Mouse (Mus musculus) stomach, embryonic 14.5 days (tissue): Measurements from ENCODE around the gene Asgr2. TPM values are rescaled to one million over a fixed set of nuclear protein-coding genes. Genes with fewer than 3 reads are reported as not detected.

Experiments used
- ATAC-seq: fragments of 200-750 bp; cut with Nextera tagmentation; 2 replicates; pipeline ENCODE4 v1.8.0; 2017; ENCODE audit warnings: low read depth, moderate TSS enrichment; ENCODE audit not compliant: insufficient number of reproducible peaks, insufficient read depth, low FRiP score
- H3K27ac ChIP-seq: fragments of 300-500 bp; sonication (generic); 2 replicates; pipeline ENCODE4 v1.5.1; 2014; ENCODE audit warnings: mild to moderate bottlenecking, low read length, moderate library complexity, mixed read lengths
- H3K27me3 ChIP-seq: fragments of 300-500 bp; sonication (generic); 2 replicates; pipeline ENCODE4 v1.6.1; 2014; ENCODE audit warnings: low read length, control low read depth, mixed read lengths; ENCODE audit not compliant: control insufficient read depth, insufficient read depth
- H3K36me3 ChIP-seq: fragments of 300-500 bp; sonication (generic); 2 replicates; pipeline ENCODE4 v1.6.1; 2014; ENCODE audit warnings: mild to moderate bottlenecking, control low read depth, low read length, moderate library complexity, mixed read lengths; ENCODE audit not compliant: control insufficient read depth, insufficient read depth
- H3K4me1 ChIP-seq: fragments of 300-500 bp; sonication (generic); 2 replicates; pipeline ENCODE4 v1.6.1; 2014; ENCODE audit warnings: low read length, control low read depth, mixed read lengths; ENCODE audit not compliant: control insufficient read depth, insufficient read depth
- H3K4me2 ChIP-seq: fragments of 300-500 bp; sonication (generic); replicated peaks from 2 replicates; pipeline ENCODE4 v1.6.1; 2014; ENCODE audit warnings: low read depth, low read length, control low read depth
- H3K4me3 ChIP-seq: fragments of 300-500 bp; sonication (generic); 2 replicates; pipeline ENCODE4 v1.5.1; 2014; ENCODE audit warnings: low read depth, low read length, control low read depth
- H3K9ac ChIP-seq: fragments of 300-500 bp; sonication (generic); replicated peaks from 2 replicates; pipeline ENCODE4 v1.6.1; 2014; ENCODE audit warnings: low read depth, mild to moderate bottlenecking, control low read depth, low read length, moderate library complexity, mixed read lengths
- H3K9me3 ChIP-seq: fragments of 300-500 bp; sonication (generic); 2 replicates; pipeline ENCODE4 v1.6.1; 2016; ENCODE audit warnings: low read depth, low read length, control low read depth; ENCODE audit not compliant: control insufficient read depth
- WGBS: fragments of 180-500 bp; shearing (Covaris S2); extraction: QIAGEN DNeasy Blood & Tissue Kit; methylation state at CpG from one replicate; pipeline ENCODE4 v1.1.7; 2014; 5-methylcytosine and 5-hydroxymethylcytosine counted together
- polyA plus RNA-seq: library from polyadenylated mRNA; unstranded; fragments of >200 nt; fragmentation: Nextera tagmentation; extraction: Ambion mirVana; gene quantifications from 2 replicates; pipeline ENCODE4 v1.2.1, GENCODE M21; 2014

The Asgr2 gene
- polyA plus RNA-seq, 1 experiment from 2014 or later = 0.54 TPM

DNA sequence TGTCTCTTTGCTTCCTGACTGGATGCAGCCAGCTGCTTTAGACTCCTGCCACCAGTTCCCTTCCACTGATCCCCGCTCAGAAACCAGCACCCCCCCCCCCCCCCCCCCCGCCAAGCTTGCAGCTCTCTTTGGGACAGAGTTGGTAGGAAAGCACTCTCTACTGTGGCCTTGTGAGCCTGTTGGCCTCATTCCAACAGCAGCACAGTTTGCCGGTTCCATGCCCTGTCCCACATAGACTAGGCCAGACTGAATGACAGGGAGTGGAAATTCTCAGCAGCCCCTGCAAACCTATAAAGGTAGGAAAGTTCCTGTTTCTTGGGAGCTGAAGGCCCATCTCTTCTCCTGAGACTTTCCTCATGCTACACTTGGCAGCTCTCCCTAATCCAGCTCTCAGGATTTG is 15.0 kb upstream of the Asgr2 start:
- WGBS = 44% methylated on average over 2 of the region's 3 CpGs

GRCm38 (mm10) chr11:70079175-70079574 is 13.3 kb upstream of the Asgr2 start:
- Histone ChIP-seq H3K36me3 (no peaks in the 10 kb centered on the region), H3K4me2 (no peak overlapping the region), H3K27ac (no peak overlapping the region), H3K4me1 (no peaks in the 10 kb centered on the region), H3K9ac (no peak overlapping the region), H3K27me3 (no peaks in the 10 kb centered on the region), H3K4me3 (no peak overlapping the region), H3K9me3 (no peaks in the 10 kb centered on the region)
- 47% methylated on average over 6 of the region's 6 CpGs for WGBS
- ATAC-seq = no peak

More for the DNA sequence above, 15.0 kb upstream of the Asgr2 start:
- H3K27me3 ChIP-seq = no peaks in the 10 kb centered on the region
- H3K4me1 ChIP-seq = no peaks in the 10 kb centered on the region
- no peaks in the 10 kb centered on the region for H3K9me3 ChIP-seq
- H3K9ac ChIP-seq = no peak overlapping the region
- no peak overlapping the region for H3K27ac ChIP-seq
- no peak overlapping the region for H3K4me3 ChIP-seq
- H3K4me2 ChIP-seq = no peak overlapping the region
- H3K36me3 ChIP-seq = no peaks in the 10 kb centered on the region
- no peak for ATAC-seq

GRCm38 (mm10) chr11:70079928-70080327 is 12.5 kb upstream of the Asgr2 start:
- no peaks in the 10 kb centered on the region for H3K27me3 ChIP-seq
- ATAC-seq = no peak
- H3K36me3 ChIP-seq = no peaks in the 10 kb centered on the region
- H3K4me3 ChIP-seq = no peak overlapping the region
- H3K27ac ChIP-seq = no peak overlapping the region
- H3K4me1 ChIP-seq = no peaks in the 10 kb centered on the region
- WGBS = 75% methylated on average over 7 of the region's 7 CpGs
- H3K9ac ChIP-seq = no peak overlapping the region
- H3K9me3 ChIP-seq = no peaks in the 10 kb centered on the region
- H3K4me2 ChIP-seq = no peak overlapping the region

DNA sequence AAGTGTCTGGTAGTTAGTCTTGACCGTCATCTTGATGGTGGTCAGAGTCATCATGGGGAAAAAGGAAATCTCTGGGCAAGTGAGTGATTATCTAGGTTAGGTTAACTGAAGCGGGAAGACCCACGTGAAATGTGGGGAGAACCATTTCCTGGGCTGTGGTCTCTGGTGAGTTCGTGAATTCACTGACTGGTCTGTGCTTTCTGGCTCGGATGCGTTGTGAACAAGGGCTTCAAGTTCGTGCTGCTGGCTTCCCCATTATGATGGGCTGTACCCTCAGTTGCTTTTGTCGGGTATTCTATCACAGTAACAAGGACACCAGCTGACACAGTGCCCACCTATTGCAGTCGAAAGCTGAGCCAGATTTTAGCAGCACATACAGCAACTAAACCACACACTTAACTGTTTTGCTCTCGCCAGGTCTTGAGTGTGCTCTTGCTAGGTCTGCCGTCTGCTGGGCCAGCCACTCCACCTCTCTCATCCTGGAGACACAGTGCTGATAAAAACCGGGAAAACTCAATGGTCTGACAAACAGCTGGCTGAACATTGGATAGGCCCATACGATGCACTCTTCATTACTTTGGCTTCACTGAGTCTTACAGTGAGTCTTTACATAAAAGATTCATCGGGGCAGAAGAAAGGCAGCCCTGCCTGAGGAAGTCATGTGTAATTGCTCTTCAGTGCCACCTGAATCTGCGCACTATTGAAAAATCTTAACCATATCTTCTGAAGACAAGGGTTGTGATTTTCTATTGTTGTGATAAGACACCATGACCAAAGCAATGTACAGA is 11.4 kb upstream of the Asgr2 start:
- Histone ChIP-seq H3K27ac (no peak overlapping the region), H3K9me3 (no peaks in the 10 kb centered on the region), H3K36me3 (no peaks in the 10 kb centered on the region), H3K9ac (no peak overlapping the region), H3K4me3 (no peak overlapping the region), H3K4me2 (no peak overlapping the region), H3K27me3 (no peaks in the 10 kb centered on the region), H3K4me1 (no peaks in the 10 kb centered on the region)
- ATAC-seq = no peak
- 84% methylated on average over 15 of the region's 15 CpGs for WGBS

DNA sequence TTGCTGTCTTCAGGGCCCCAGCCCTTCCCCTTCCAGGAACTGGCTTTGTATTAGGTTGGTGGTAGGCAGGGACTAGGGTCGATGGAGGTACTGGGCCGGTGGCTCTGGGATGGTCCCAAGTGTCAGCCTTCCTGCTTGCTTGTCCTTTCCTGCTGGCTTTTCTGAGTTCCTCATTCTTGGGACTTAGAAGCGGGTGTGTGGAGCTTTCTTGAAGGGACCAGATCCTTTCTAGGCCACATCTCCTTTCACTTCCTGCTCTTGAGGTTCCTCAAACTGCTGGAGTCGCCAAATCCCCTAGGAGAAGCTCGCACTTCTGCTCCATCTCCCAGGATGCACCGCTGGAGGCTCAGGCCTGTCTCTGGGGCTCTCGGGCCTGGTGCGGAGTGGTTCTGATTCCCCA is 7.9 kb upstream of the Asgr2 start:
- H3K4me3 ChIP-seq = no peak overlapping the region
- whole genome bisulfite sequencing = 84% methylated on average over 8 of the region's 8 CpGs
- H3K4me1 ChIP-seq = no peaks in the 10 kb centered on the region
- no peak overlapping the region for H3K4me2 ChIP-seq
- H3K36me3 ChIP-seq = no peaks in the 10 kb centered on the region
- H3K27me3 ChIP-seq = no peaks in the 10 kb centered on the region
- ATAC-seq = no peak
- no peaks in the 10 kb centered on the region for H3K9me3 ChIP-seq
- no peak overlapping the region for H3K27ac ChIP-seq
- no peak overlapping the region for H3K9ac ChIP-seq

- Histone ChIP-seq H3K27me3 (no peaks in the 10 kb centered on the region), H3K27ac (no peak overlapping the region), H3K36me3 (no peaks in the 10 kb centered on the region), H3K4me3 (no peak overlapping the region), H3K9me3 (no peaks in the 10 kb centered on the region), H3K9ac (no peak overlapping the region), H3K4me2 (no peak overlapping the region), H3K4me1 (no peaks in the 10 kb centered on the region)
- ATAC-seq = no peak
- WGBS = 42% methylated on average over 11 of the region's 11 CpGs
These were observed 5.0 kb downstream of the Asgr2 start for GRCm38 (mm10) chr11:70097396-70097795.

- no peak overlapping the region for H3K27ac ChIP-seq
- H3K4me3 ChIP-seq = no peak overlapping the region
- H3K4me2 ChIP-seq = no peak overlapping the region
- WGBS = 87% methylated on average over 2 of the region's 2 CpGs
- no peaks in the 10 kb centered on the region for H3K9me3 ChIP-seq
- H3K9ac ChIP-seq = no peak overlapping the region
- H3K4me1 ChIP-seq = no peaks in the 10 kb centered on the region
- H3K27me3 ChIP-seq = no peaks in the 10 kb centered on the region
- H3K36me3 ChIP-seq = no peaks in the 10 kb centered on the region
- no peak for ATAC-seq
These were observed 6.7 kb downstream of the Asgr2 start for GRCm38 (mm10) chr11:70099102-70099501.

DNA sequence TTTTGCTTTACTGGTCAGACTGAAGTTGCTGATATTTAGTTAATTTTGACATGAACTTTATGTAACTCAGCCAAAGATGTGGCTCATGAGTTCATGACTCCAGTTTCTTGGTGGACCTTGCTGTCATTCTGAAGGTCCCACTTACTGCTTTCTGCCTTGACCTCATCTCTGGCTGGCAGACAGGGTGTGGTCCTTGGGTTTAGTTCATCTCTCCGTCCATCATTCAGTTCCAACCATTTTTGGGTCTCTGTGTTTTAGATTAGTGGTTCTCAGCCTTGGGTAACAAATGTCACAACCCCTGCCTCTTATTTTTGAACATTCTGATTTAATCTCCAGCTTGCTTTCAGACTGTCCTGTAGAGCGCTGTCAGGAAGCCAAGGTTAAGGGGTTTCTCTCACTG is 7.4 kb downstream of the Asgr2 start:
- WGBS = 82% methylated on average over 2 of the region's 2 CpGs
- ATAC-seq = no peak
- Histone ChIP-seq H3K4me2 (no peak overlapping the region), H3K4me3 (no peak overlapping the region), H3K27ac (no peak overlapping the region), H3K4me1 (no peaks in the 10 kb centered on the region), H3K9me3 (no peaks in the 10 kb centered on the region), H3K27me3 (no peaks in the 10 kb centered on the region), H3K9ac (no peak overlapping the region), H3K36me3 (no peaks in the 10 kb centered on the region)
